Mouse (Mus musculus) embryonic fibroblast, embryonic 13.5 days (primary cell): ENCODE measurements around the gene Patl2. TPM values are rescaled to one million over a fixed set of nuclear protein-coding genes. Genes with fewer than 3 reads are reported as not detected.
A peak's percentile ranks its signal among the peaks of the same experiment; 100 is the strongest.

ENCODE experiments used
- H3K27ac ChIP-seq: 2 replicates; pipeline ENCODE4 v1.5.1; 2012; ENCODE audit warnings: low read length, control low read depth, inconsistent platforms; ENCODE audit not compliant: insufficient read depth
- H3K4me1 ChIP-seq: 2 replicates; pipeline ENCODE4 v1.6.1; 2011; ENCODE audit warnings: low read length; ENCODE audit not compliant: control insufficient read depth, insufficient read depth
- H3K4me3 ChIP-seq: 2 replicates; pipeline ENCODE4 v1.5.1; 2011; ENCODE audit warnings: mild to moderate bottlenecking, control low read depth, low read length; ENCODE audit not compliant: insufficient read depth
- CTCF ChIP-seq: IDR thresholded peaks from 2 replicates; pipeline ENCODE4 v1.5.1; 2011; ENCODE audit warnings: mild to moderate bottlenecking, control low read depth, low read length, moderate library complexity, borderline replicate concordance; ENCODE audit not compliant: insufficient read depth
- POLR2A ChIP-seq: IDR thresholded peaks from 2 replicates; pipeline ENCODE4 v1.6.1; 2011; ENCODE audit warnings: low read depth, mild to moderate bottlenecking, control low read depth, low read length, moderate library complexity
- polyA plus RNA-seq: library from polyadenylated mRNA; stranded (reverse); fragments of >200 nt; gene quantifications from 2 replicates; pipeline ENCODE4 v1.2.4, GENCODE M21; 2011; ENCODE audit warnings: low read depth; ENCODE audit not compliant: missing spikeins, insufficient read length

The Patl2 gene
- polyA plus RNA-seq, 1 experiment: not detected

- Histone ChIP-seq H3K27ac (no peak overlapping the region), H3K4me3 (no peak overlapping the region), H3K4me1 (no peaks in the 10 kb centered on the region)
- TF ChIP-seq POLR2A (no peak), CTCF (no peak)
These were observed 5.8 kb downstream of the Patl2 start for GRCm38 (mm10) chr2:122180051-122180822.

GRCm38 (mm10) chr2:122172188-122172587 is 13.8 kb downstream of the Patl2 start:
- no peaks in the 10 kb centered on the region for H3K4me1 ChIP-seq
- no peak overlapping the region for H3K4me3 ChIP-seq
- TF ChIP-seq POLR2A: no peak
- TF ChIP-seq CTCF: no peak
- no peak overlapping the region for H3K27ac ChIP-seq

- TF ChIP-seq CTCF (no peak), POLR2A (no peak)
- H3K27ac ChIP-seq: no peak overlapping the region
- H3K4me3 ChIP-seq: no peak overlapping the region
- H3K4me1 ChIP-seq: no peaks in the 10 kb centered on the region
These were observed 14.7 kb downstream of the Patl2 start for GRCm38 (mm10) chr2:122171292-122171691.

- Histone ChIP-seq H3K4me1 (peaks cover 12% of the 10 kb centered on the region), H3K4me3 (no peak overlapping the region), H3K27ac (peak overlapping the region; percentile 59)
- TF ChIP-seq CTCF (no peak), POLR2A (no peak)
These were observed 21.7 kb downstream of the Patl2 start for GRCm38 (mm10) chr2:122164293-122164692.

- TF ChIP-seq POLR2A: no peak
- TF ChIP-seq CTCF: no peak
- Histone ChIP-seq H3K4me3 (no peak overlapping the region), H3K4me1 (peaks cover 16% of the 10 kb centered on the region), H3K27ac (peak overlapping the region; percentile 59)
These were observed 22.4 kb downstream of the Patl2 start for GRCm38 (mm10) chr2:122163430-122164195.

GRCm38 (mm10) chr2:122162529-122162928 is 23.5 kb downstream of the Patl2 start:
- TF ChIP-seq POLR2A (no peak), CTCF (no peak)
- H3K4me1 ChIP-seq: peaks cover 16% of the 10 kb centered on the region
- peak overlapping the region; percentile 94; the same call in 1 of the 2 replicates for H3K27ac ChIP-seq
- no peak overlapping the region for H3K4me3 ChIP-seq

- no peak for TF ChIP-seq CTCF
- no peak for TF ChIP-seq POLR2A
- no peak overlapping the region for H3K4me3 ChIP-seq
- peak overlapping the region; percentile 94 for H3K27ac ChIP-seq
- H3K4me1 ChIP-seq: peaks cover 16% of the 10 kb centered on the region
These were observed 24.4 kb downstream of the Patl2 start for GRCm38 (mm10) chr2:122161542-122161941.

- peak; percentile 55; the same call in 1 of the 2 replicates for TF ChIP-seq CTCF
- TF ChIP-seq POLR2A: no peak
- Histone ChIP-seq H3K27ac (peak within 1 kb of the TSS; percentile 92), H3K4me1 (peaks cover 16% of the 10 kb centered on the region), H3K4me3 (no peak within 1 kb of the TSS)
These were observed 25.3 kb downstream of the Patl2 start, which contains the start of gene Trim69 for GRCm38 (mm10) chr2:122160680-122161079. Gene Trim69, plus strand, starts transcription at chr2:122160700.

- H3K27ac ChIP-seq: no peak overlapping the region
- no peak overlapping the region for H3K4me3 ChIP-seq
- TF ChIP-seq POLR2A (no peak), CTCF (no peak)
- peaks cover 16% of the 10 kb centered on the region for H3K4me1 ChIP-seq
These were observed 26.3 kb downstream of the Patl2 start for GRCm38 (mm10) chr2:122159667-122160066.
